Mouse (Mus musculus): Measurements from ENCODE around the gene Hnrnph3.

The Hnrnph3 gene

DNA sequence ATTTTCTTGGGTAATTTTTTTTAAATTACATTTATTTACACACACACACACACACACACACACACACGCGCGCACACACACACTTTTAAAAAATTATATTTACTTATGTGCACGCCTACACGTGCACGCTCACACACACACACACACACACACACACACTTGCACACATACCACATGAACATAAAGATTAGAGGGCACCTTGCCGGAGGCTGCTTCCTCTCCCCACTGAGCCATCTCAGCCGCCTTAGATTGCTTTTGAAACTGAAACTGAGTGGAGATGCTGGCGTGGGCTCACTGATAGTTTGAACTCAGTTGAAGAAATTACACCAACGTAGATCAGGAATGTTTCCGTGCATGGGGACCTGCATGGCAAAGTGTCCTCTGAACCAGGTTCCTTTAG lies 39.9 kb downstream of the Hnrnph3 start:
- no peak for DNase-seq (ENCODE audit: low spot score)

DNA sequence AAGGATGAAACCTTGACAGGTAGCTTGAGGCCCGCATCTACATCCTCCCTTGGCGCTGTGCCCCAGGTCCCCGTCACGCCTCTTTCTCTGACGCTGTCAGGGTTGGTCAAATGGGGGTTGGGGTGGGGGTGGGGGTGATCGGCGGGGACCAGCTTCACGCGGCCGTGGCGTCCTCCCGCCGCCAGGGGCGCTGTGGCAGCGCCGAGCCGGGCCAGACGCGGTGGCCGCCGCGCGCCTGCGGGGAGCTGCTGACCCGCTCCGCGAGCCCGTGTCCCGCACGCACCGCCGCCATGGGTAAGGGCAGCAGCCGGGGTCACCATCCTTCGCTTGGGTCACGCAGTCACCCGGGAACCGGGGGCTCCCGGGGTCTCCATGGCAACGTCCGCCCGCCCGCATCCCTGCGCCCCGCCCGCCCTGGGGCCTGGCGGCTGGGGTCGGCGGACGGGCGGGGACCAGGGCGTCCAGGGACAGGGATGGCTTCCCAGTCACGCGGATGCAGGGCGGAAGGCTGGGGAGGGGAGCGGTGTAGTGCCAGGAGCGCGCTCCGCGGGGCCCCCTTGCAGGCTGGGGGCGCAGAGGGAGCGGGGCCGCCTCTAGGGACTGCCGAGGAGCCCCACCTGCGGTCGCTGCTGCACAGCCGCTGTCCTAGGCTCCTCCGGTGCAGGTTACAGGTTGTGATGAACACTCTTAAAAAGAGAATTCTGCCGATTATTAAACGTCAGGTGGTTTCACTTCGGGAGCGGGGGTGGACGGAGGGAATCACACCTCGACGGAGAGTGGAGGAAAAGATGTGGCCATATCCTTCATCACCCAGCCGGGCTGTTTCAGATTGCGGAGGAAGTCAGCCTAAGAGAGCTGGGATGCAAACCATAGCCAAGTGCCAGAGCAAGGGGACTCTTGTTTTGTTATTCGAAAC lies 43.7 kb downstream of the Hnrnph3 start, which contains the start of gene Rufy2:
Gene Rufy2, plus strand, starts transcription at position 185 of the 916 bp plus-strand sequence.
- DNase-seq (ENCODE audit: low spot score) = peak; percentile 75

DNA sequence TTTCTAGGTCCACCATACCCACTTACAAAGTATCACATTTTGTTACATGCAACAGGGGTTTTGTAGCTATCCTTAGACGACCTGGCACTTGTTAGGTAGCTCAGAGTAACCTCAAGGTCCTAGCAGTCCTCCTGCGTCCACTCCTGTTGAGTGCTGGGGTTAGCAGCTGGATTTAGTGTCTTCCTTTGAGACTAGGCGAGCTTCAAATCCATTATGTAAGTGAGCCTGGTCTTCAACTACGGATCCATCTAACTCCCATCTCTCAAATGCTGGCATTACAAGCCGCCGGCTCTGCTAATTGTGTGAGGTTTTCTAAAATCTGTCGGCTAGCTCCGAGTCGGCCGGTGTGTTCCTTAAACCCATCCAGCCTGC lies 44.4 kb downstream of the Hnrnph3 start:
- DNase-seq (ENCODE audit: low spot score) = peak; percentile 29

DNA sequence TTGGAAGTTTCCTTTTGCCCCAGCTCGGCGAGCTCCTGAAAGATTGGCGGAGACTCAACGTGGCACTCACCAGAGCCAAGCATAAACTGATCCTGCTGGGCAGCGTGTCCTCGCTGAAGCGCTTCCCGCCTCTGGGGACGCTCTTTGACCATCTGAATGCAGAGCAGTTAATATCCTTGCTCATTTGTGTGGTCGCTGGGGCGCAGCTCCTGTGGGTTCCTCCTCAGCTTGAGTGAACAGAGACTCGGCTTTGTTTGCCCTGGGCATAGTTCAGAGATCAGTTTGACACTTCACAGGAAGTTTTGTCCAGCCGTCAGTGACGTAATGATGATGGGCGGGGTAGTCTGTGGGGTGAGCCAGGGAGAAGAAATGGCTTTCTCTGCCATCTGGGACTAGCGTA lies 52.2 kb downstream of the Hnrnph3 start:
- DNase-seq (ENCODE audit: low spot score) = no peak

DNA sequence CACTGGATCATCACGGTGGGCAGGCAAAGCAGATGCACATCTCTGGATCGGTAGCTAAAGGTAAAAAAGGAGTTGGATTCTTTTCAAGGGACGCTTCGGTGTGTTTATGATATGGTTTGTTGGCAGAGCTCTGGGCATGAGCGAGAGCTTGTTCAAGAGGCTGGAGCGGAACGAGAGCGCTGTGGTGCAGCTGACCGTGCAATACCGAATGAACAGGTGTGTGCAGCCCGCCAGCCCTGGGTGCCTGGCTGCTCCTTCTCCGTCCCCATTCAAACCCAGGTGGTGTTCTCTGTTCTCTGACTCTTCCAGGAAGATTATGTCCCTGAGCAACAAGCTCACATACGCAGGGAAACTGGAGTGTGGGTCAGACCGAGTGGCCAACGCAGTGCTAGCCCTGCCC lies 57.7 kb downstream of the Hnrnph3 start:
- no peak for DNase-seq (ENCODE audit: low spot score)

DNA sequence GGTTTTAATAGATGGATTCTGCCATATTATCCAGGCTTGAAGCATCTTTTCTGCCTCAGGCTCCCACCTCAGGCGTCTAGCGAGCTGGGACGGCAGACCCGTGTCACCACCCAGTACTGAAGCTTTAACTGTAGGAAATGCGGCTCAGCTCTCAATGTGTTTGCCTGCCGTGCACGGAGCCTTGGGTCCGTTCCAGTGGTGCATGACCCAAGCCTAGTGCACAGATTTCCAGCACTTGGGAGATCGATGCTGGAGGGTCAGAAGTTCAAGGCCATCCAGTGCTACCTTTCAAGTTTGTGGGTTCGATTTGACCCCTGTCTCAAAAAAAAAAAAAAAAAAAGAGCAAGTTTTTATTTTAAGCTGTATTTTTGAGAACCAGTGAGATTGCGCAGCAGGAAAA lies 58.2 kb downstream of the Hnrnph3 start:
- no peak for DNase-seq (ENCODE audit: low spot score)

Data from testis, postnatal 14 days (tissue).